Mouse (Mus musculus) 416B (cell line): ENCODE results near the gene Eif2b3.

Experiments
- DNase-seq: peaks from one replicate; pipeline ENCODE4 v3.0.0; 2011; ENCODE audit warnings: low read depth

Gene Eif2b3

GRCm38 (mm10) chr4:117019206-117020134 is at the start of gene Eif2b3:
Eif2b3 (plus strand) TSS chr4:117019402.
- peak; percentile 92 for DNase-seq

- peak; percentile 16 for DNase-seq
These were observed 42.7 kb upstream of the Eif2b3 start for GRCm38 (mm10) chr4:116976503-116976902.

GRCm38 (mm10) chr4:116985681-116986080 is 33.5 kb upstream of the Eif2b3 start:
- DNase-seq: no peak

DNA sequence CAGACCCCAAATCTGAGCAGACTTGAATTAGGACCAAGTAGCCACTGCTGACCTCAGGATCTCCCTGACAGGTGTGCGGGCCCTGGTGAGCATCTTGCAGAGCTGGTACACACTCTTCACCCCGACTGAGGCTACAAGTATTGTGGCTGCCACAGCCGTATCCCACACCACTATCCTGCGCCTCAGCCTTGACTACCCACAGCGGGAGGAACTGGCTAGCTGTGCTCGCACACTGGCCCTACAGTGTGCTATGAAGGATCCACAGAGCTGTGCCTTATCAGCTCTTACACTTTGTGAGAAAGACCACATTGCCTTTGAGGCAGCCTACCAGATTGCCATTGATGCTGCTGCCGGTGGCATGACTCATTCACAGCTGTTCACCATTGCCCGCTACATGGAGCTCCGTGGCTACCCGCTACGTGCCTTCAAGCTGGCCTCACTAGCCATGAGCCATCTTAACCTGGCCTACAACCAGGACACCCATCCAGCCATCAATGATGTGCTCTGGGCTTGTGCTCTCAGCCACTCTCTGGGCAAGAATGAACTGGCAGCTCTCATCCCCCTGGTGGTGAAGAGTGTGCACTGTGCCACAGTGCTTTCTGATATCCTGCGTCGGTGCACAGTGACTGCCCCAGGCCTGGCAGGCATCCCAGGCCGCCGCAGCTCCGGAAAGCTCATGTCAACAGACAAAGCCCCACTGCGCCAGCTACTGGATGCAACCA is 32.6 kb upstream of the Eif2b3 start:
- DNase-seq: peak; percentile 95

DNA sequence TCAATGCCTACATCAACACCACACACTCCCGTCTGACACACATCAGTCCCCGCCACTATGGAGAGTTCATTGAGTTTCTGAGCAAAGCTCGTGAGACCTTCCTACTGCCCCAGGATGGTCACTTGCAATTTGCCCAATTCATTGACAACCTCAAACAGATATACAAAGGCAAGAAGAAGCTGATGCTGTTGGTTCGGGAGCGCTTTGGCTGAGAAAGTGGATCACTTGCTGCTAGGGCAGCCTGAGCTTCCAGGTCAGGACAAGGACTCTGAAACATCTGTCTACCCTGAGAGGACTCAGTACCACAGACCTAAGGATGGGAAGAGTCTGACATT is 32.1 kb upstream of the Eif2b3 start:
- DNase-seq: no peak

- DNase-seq: no peak
These were observed 29.5 kb upstream of the Eif2b3 start for GRCm38 (mm10) chr4:116989731-116990130.

DNA sequence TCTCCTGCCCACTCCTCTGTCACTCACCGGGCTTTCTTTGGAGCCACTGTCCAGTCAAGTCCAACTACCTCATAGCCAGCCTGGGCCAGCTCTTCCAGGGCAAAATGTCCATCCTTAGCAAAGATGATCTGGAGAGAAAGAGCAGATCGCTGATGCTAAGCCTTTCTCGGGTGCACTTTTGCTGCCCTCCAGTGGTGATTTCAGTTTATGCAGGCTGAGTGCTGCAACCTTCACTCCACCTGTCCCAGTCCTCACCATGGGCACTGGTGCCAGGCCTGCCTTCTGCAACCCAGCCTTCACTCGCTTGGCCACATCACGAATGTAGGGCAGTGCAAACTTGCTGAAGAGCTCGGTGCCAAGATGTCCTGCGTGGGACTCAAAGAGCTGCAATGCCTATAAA is 27.8 kb upstream of the Eif2b3 start:
- DNase-seq: peak; percentile 76

DNA sequence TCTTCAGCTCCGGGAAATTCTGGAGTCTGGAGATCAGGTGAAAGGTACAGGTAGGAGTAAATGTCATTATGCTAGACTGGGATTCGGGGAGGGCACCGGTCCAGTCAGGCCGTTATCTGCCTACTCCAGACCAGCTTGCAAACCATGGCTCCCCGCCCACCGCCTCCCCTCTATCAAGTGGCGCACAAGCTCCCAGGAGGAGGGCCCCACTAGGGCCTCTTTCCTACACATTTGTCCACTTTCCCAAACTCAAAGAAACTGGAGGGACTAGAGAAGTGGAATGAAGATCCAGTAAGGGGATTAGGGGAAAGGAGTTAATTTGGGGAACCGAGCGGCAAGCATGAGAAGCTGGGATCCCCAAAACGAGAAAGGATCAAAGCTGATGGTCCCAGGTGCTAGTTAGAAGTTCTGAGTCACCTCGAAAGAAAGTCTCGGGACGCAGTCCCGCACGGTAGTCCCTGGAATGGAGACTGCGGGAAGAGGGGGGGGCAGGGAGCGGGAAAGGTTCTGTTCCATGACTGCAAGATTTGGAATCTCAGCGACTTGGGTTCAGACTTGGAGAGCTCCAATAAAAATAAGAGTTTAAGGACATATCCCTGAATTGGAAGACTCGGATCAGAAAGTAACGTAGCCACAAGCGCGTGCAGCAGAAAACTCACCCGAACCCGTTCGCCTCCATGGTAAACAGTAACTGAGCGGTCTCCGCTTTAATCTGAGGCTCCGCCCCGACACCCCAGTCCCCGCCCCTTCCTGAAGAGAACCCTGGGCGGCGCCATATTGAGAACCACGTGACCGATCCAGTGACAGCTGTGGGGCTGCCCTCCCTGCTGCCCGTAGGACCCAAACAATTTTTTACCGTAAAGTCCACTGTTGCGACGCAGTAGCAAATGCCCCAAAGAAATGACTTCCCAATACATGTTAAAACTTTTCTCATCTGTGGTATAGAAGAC is 25.3 kb upstream of the Eif2b3 start, which contains the start of gene Urod:
Gene Urod, minus strand, starts transcription at position 742 of the 950 bp plus-strand sequence.
- peak; percentile 96 for DNase-seq

GRCm38 (mm10) chr4:116995131-116995797 is 23.9 kb upstream of the Eif2b3 start, which contains the start of gene Hectd3:
Hectd3 (plus strand) TSS chr4:116995317.
- peak; percentile 81 for DNase-seq

DNA sequence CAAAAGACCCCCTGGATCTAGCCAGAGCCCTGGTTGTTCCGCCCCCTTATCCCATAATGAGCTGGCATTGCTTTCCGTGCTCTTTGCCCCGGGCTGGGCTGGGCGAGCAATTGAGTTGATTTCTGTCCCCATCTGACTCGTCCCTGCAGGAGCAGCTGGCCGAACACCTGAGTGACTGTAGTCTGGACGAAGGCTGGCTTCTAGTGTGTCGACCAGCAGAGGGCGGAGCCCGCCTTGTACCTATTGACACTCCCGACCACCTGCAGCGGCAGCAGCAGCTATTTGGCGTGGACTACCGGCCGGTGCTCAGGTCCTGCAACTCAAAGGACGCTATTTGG is 23.4 kb upstream of the Eif2b3 start:
- peak; percentile 54 for DNase-seq

DNA sequence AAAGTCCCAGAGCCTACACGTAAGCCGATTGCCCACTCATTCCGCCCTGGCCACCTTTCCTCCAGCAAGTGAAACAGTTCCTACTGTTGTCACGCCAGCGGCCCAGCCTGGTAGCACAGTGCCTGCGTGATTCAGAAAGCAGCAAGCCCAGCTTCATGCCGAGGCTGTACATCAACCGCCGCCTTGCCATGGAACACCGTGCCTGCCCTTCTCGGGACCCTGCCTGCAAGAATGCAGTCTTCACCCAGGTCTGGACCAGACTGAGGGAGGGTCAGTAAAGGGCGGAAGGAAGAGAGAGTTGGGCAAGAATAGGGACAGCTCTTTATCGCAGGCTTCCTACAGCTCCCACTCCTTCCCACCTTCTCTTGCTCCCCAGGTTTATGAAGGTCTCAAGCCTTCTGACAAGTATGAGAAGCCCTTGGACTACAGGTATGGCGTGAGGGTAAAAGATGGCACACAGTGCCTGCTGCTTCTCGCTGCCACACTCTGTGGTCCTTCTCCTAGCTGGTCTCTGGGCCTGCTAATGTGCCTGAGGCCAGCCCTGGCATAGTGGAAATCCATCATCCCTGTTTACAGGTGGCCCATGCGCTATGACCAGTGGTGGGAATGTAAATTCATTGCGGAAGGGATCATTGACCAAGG is 19.6 kb upstream of the Eif2b3 start:
- DNase-seq: no peak

GRCm38 (mm10) chr4:117001957-117002356 is 17.2 kb upstream of the Eif2b3 start:
- DNase-seq: no peak

- peak; percentile 61 for DNase-seq
These were observed 16.4 kb upstream of the Eif2b3 start for GRCm38 (mm10) chr4:117002543-117003521.

- no peak for DNase-seq
These were observed 14.6 kb upstream of the Eif2b3 start for GRCm38 (mm10) chr4:117004649-117005048.

DNA sequence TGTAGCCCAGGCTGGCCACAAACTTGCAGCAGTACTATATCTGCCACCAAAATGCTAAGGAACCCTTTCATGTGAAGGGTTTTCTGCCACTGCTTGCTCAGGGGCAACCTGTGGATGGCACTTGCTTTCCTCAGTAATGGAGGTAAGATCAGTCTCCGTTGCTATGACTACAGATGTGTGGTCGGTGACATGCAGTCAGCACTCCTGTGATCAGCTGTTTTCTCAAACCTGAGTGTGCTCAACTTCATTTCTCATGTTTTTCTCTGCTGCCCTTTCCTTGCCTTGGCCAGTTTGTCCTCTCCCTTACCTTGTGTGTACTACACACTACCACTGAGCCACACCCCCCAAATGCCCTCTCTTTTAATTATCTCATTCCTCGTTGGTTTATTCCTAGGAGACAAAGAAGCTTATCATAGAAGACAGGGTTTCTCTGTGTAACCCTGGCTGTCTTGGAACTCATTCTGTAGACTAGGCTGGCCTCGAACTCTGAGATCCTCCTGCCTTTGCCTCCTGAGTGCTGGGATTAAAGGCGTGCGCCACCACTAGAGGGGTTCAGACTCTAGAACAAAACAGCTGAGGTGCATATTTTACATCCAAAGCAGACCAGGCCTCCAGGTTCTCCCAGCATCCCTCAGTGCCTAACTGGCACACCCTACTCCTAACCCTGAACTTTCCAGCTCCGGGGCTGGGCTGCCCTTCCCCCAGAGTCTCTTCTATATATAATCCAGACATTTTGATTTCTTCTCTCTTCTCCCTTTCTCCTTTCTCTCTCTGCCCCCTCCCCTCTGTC is 13.4 kb upstream of the Eif2b3 start:
- no peak for DNase-seq

DNA sequence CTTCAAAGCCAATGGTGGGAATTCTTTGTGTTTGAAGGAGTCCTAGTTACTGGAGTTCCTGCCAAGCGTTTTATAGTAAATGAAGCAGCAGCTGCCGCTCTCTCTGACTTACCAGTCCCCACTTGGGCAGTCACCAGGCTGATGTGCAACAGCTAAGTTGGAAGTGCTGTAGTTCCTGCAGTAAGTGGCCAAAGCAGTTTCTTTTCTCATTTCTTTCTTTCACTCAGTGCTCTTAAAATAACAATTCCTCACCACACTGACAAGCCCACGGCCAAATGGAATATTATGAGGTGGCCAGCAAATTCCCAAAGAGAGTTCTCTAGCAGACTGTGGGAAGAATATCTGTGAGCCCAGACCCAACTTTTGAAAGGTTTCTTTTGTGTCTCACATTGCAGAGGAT is 12.1 kb upstream of the Eif2b3 start:
- no peak for DNase-seq

DNA sequence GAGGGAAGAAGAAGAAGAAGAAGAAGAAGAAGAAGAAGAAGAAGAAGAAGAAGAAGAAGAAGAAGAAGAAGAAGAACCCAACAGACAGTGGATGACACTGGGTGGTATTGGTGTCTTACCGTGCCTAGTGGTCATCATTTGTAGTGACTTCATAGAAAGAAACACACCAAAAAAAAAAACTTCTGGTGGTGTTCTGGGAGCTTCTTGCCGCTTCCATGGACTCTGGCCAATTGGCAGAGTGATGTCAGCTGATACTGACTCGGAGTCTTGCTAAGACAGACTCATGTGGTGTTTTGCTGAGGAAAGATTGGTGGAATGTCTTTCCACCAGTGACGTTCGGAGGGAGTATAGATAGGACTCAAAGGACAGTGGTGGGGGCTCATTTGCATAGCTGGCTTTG is 9.0 kb upstream of the Eif2b3 start:
- DNase-seq: no peak

- peak; percentile 51 for DNase-seq
These were observed 5.6 kb upstream of the Eif2b3 start for GRCm38 (mm10) chr4:117013596-117013995.

GRCm38 (mm10) chr4:117014901-117015415 is 4.2 kb upstream of the Eif2b3 start:
- no peak for DNase-seq
